Mouse (Mus musculus) lung, postnatal 36 days (tissue): ENCODE data around the gene Gm49358.

ENCODE experiments used
- DNase-seq: peaks from one replicate; pipeline ENCODE4 v3.0.0; 2022; ENCODE audit warnings: mixed read lengths

Gene Gm49358

GRCm38 (mm10) chr10:86878721-86879120, 114.9 kb downstream of the Gm49358 start:
- DNase-seq = no peak

- peak; percentile 11 for DNase-seq
Observed at GRCm38 (mm10) chr10:86880071-86880806, 116.5 kb downstream of the Gm49358 start.

GRCm38 (mm10) chr10:86881448-86881847, 117.7 kb downstream of the Gm49358 start:
- no peak for DNase-seq
